Mouse (Mus musculus): ENCODE data around the gene Tex19.2. TPM values are rescaled to one million over a fixed set of nuclear protein-coding genes. Genes with fewer than 3 reads are reported as not detected.

Gene Tex19.2
- total RNA-seq (2023), result not detected

DNA sequence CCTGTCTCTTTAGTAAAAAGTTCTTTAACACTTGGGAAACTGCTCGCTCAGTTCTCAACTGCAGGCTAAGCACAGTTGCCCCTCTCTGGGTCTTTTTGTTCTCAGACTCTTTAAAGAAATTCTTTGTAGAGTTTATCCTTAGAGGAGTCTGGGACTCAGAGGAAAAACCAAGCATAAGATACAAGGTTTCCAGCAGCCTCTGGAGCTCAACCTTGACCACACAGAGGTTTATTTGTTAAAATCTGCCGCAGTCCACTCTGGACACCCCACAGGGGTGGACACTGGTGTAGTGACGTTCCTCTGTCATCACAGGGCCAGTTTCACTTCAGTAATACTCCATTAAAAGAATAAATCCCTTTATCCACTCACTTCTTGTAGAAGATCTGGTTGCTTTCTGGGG, at the start of gene Tex19.2:
Gene Tex19.2 (minus strand): TSS at position 101 of the 400 bp plus-strand sequence.

DNA sequence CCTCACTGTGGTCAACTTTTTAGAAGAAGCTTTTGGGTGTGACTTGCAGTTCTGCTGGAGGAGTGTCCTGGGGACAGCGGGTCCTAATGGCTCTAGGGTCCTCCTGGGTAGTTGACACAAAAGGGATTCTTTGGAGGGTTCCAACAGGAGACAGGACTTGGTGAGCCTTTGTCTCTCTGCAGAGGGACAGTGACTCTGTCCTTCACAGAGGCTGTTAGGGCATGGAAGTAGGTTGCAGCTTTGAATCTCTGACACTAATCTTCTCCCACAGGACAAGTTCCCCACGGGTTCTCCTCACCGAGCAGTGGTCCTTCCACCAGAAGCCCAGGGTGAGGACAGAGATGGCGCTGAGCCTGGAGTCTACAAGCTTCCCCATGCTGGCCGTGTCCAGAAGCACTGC, 41.5 kb upstream of the Tex19.2 start, which contains the start of gene Uts2r:
Gene Uts2r (plus strand): TSS at position 301 of the 400 bp plus-strand sequence.

DNA sequence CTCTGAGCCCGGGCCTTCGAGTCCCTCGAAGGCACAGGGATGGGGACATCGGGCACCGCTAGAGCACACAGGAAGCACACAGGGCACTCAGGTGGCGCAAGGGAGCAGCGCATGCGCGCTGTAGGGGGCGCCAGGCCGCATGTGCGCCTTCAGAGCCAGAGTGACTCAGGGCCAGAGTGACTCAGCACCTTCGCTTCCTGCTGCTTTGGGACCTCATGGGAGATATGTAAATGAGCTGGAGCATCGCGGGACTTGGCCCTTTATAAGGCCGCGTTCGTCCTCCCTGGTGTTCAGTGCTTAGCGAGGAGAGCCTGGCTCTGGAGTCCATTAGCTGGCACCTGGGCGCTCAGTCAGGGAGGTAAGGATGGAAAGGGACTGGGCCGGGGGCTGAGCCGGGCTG, 27.4 kb upstream of the Tex19.2 start, which contains the start of gene Tex19.1:
Gene Tex19.1 (plus strand): TSS at position 279 of the 400 bp plus-strand sequence.

DNA sequence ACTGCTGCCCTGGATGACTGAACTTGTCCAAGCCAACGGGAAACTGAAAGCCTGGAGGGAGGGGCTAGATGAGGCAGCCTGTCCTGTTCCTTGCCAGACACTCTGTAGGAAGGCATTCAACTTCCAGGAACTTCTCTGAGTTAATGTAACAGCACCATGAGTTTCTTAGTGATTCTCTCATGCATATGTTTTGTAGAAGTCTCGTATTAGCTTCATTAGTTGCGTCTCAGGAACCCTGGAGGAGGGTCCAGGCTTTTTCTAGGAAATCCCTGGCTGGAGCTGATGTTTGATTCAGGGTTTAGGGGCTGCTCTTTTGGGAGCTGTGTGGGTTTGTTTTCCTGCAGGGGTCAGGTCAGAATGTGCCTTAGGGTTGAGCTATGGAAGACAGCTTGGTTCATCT, 37.4 kb downstream of the Tex19.2 start, which contains the start of gene Sectm1a:
Gene Sectm1a (minus strand): TSS at position 101 of the 400 bp plus-strand sequence.

Other genes with a start within 250 kb of the Tex19.2 start
- gene Ccdc57, start 185.8 kb downstream of the Tex19.2 start, total RNA-seq (2023), result under 1 TPM; 0.58 to 0.88 TPM
- gene Slc16a3, start 170.2 kb downstream of the Tex19.2 start, total RNA-seq (2023), result 100 to 1,000 TPM; 145 to 159 TPM
- 100 to 1,000 TPM; 146 to 149 TPM for gene Csnk1d, start 127.3 kb downstream of the Tex19.2 start, total RNA-seq (2023)
- gene Cd7, start 79.3 kb downstream of the Tex19.2 start, total RNA-seq (2023), result 10 to 100 TPM; 22.4 to 35.1 TPM
- not detected for gene Sectm1b, start 55.1 kb downstream of the Tex19.2 start, total RNA-seq (2023)
- gene Sectm1a, start 37.5 kb downstream of the Tex19.2 start, total RNA-seq (2023), result under 1 TPM; 0.52 to 0.97 TPM
- not detected for gene Tex19.1, start 27.5 kb upstream of the Tex19.2 start, total RNA-seq (2023)
- gene Uts2r, start 41.6 kb upstream of the Tex19.2 start, total RNA-seq (2023), result not detected
- 1 to 10 TPM; 5.2 to 5.6 TPM for gene Hexdc, start 85.8 kb upstream of the Tex19.2 start, total RNA-seq (2023)
- 1 to 10 TPM; 5.0 to 7.0 TPM for gene Ogfod3, start 86.0 kb upstream of the Tex19.2 start, total RNA-seq (2023)
- gene Cybc1, start 110.6 kb upstream of the Tex19.2 start, total RNA-seq (2023), result 10 to 100 TPM; 78.0 to 81.9 TPM
- gene Narf, start 118.6 kb upstream of the Tex19.2 start, total RNA-seq (2023), result 10 to 100 TPM; 26.4 to 33.7 TPM
- gene Foxk2, start 141.3 kb upstream of the Tex19.2 start, total RNA-seq (2023), result 10 to 100 TPM; 29.2 to 33.9 TPM
- 10 to 100 TPM; 64.2 to 71.9 TPM for gene Wdr45b, start 235.8 kb upstream of the Tex19.2 start, total RNA-seq (2023)